ENCODE assay signal across 8 mouse cellular contexts in genomic region chr2:114200932-114201559, GRCm38 (mm10). TPM values are rescaled to one million over a fixed set of nuclear protein-coding genes. Genes with fewer than 3 reads are reported as not detected.
DNase-seq lines count a peak whose midpoint lies in the region; ATAC-seq lines count a peak whose summit lies in the region.

Gene Zfp770 (minus strand): TSS chr2:114201469.

- ATAC-seq in hindbrain, embryonic 14.5 days (ENCODE audit: low FRiP score) = peak; percentile 96

- H3K27ac ChIP-seq in hindbrain, embryonic 14.5 days = peak within 1 kb of the TSS; percentile 62; the same call in 1 of the 2 replicates

- H3K4me1 ChIP-seq in hindbrain, embryonic 14.5 days (replicated peaks; ENCODE audit: control insufficient read depth, insufficient read depth, low read length) = peaks cover 20% of the 10 kb centered on the region

- WGBS in hindbrain, embryonic 14.5 days = under 1% methylated on average over 36 of the region's 36 CpGs

- no peaks in the 10 kb centered on the region; the same call in 1 of the 2 replicates for H3K27me3 ChIP-seq in hindbrain, embryonic 14.5 days (ENCODE audit: control insufficient read depth, insufficient read depth, low read length)

- peak within 1 kb of the TSS; percentile 81 for H3K4me2 ChIP-seq in hindbrain, embryonic 14.5 days (replicated peaks)

- peak within 1 kb of the TSS; percentile 82 for H3K9ac ChIP-seq in hindbrain, embryonic 14.5 days

- peaks cover 13% of the 10 kb centered on the region for H3K36me3 ChIP-seq in hindbrain, embryonic 14.5 days (replicated peaks; ENCODE audit: control insufficient read depth, insufficient read depth)

- H3K9me3 ChIP-seq in hindbrain, embryonic 14.5 days (ENCODE audit: control insufficient read depth, low read length) = no peaks in the 10 kb centered on the region

- peak; percentile 68 for DNase-seq in T-cell, adult 2 months (ENCODE audit: low spot score)
- peak; percentile 88 to 91 for DNase-seq in cerebellum, postnatal 25 days
- DNase-seq in frontal cortex, postnatal 25 days (ENCODE audit: low spot score in 2 of 2) = peak; percentile 72 to 76
- peak; percentile 86 for DNase-seq in hindbrain, embryonic 14.5 days (ENCODE audit: low spot score)
- DNase-seq in layer of hippocampus, postnatal 25 days (ENCODE audit: extremely low spot score in 1 of 2, low spot score in 1 of 2) = peak; percentile 76 to 80
- DNase-seq in lung, postnatal 14 days = peak; percentile 76
- peak; percentile 76 for DNase-seq in ovary, postnatal 36 days (ENCODE audit: low spot score)
- peak; percentile 75 for DNase-seq in thymus, postnatal 14 days

- peak within 1 kb of the TSS; percentile 75 for H3K4me3 ChIP-seq in hindbrain, embryonic 14.5 days (replicated peaks; ENCODE audit: low read length)

RNA-seq across cellular contexts. Expression of gene Zfp770, which starts in this region (rescaled TPM):
- 6.6 and 8.0 TPM in 2 replicates for polyA plus RNA-seq in hindbrain, embryonic 14.5 days (2014; fragmentation: Nextera tagmentation; extraction: Ambion mirVana)
- total RNA-seq in layer of hippocampus, postnatal 25 days (2021) = 10 to 100 TPM; 22.2 to 23.6 TPM

Comparison
In these comparisons a context has a peak if more than half of its experiments do, and no peak if none do; other contexts are left out.
1. Peak in every context shown above with its lines: DNase-seq, ATAC-seq, H3K4me3 ChIP-seq and H3K27ac ChIP-seq.